Mouse (Mus musculus) spleen, embryonic (tissue): ENCODE data around the gene Fbll1.

ENCODE experiments used
- CTCF ChIA-PET: fragments of 350-600 bp; sonication (Branson Sonifier 250); formaldehyde crosslinking; loops from one replicate; lab custom pipeline; 2022; lab: Charles Lee

The Fbll1 gene

GRCm38 (mm10) chr11:35784002-35784401 lies 14.7 kb downstream of the Fbll1 start:
- CTCF ChIA-PET = interaction anchor here (0.6 kb wide), 1 partner anchor 1784 kb away, joined by 5 read pairs; no protein-coding TSS in a partner anchor

- CTCF ChIA-PET = no interaction called here
Measured at GRCm38 (mm10) chr11:35783038-35783437, 15.6 kb downstream of the Fbll1 start.

- CTCF ChIA-PET = no interaction called here
Measured at GRCm38 (mm10) chr11:35782444-35782843, 16.2 kb downstream of the Fbll1 start.

DNA sequence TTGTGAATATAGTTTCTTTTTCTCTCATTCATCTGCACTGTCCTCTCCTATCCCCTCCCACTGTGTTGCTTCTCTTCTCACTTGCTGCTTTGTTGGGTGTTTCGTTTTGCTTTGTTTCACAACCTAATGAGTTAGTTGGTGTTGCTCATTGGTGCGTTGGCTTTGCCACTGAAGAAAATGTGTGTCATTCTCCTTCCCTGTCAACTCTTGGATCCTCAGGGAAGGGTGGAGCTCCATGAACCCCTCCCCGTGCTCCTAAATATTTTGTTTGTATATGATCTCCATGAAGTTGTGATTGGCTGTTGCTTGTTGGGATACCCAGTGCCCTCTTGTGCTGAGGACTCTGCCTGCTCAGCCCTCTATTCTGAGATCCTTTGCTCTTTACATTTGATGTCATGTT lies 18.3 kb downstream of the Fbll1 start:
- CTCF ChIA-PET = no interaction called here

DNA sequence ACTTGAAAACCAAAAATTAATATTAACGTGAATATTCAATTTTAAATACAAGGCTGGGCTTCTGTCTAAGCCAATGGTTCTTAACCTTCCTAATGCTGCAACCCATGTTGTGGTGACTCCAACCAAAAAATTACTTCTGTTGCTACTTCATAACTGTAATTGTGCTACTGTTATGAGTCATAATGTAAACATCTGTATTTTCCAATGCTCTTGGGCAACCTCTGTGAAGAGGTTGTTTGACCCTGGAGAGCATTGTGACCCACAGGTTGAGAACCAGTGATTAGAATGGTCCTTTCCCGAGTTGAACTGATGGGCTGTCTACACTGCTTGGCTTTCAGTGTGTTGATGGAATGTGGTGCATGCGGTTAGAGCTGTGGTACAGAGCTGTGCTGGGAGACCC lies 22.2 kb downstream of the Fbll1 start:
- CTCF ChIA-PET = no interaction called here

DNA sequence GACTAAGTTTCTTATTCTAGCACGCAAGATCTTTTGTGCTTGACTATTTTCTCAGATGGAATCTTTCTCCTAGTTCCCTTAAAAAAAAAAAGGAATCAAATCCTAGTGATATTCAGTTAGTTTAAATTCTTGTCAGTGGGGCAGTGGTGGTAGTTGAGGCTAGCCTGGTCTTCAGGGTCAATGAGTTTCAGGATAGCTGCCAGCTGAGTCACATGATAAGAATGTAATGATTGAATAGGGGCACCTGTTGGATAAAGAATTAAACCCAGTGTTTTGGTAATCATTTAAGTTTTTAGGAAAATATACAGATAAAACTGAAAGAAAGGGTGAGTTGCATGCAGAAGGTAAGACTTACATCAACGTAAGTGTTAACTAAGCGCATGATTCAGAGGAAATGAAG lies 23.1 kb downstream of the Fbll1 start:
- CTCF ChIA-PET = no interaction called here

DNA sequence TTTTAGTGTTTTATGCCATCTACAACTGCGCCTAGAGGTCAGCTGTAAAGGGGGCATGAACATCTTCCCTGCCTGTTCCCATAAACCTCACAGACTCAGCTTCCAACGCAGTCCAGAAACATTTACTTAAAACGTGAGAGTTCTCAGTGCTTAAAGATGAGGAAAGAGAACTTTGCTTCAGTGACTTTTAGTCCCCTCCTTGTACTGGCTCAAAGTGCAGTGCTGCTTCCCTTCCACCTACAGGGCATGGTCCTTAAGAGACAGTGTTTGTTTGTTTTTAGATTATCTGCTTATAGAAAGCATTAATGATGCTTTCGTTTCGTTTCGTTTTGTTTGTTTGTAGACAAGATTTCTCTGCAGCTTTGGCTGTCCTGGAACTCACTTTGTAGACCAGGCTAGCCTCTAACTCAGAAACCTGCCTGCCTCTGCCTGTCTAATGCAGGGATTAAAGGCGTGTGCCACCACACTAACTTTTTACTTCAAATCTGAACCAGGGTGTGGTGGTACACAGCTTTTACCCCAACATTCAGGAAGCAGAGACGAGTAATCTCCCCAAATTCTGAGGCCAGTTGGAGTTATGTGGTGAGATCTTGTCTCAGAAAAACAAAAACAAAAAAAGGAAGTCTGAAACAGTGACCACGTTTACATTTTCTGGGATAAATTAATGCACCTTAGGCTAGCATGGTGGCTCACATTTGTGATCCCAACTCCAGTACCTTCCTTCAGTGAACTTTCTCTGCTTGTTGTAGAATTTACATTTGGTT lies 27.8 kb downstream of the Fbll1 start:
- CTCF ChIA-PET = no interaction called here

DNA sequence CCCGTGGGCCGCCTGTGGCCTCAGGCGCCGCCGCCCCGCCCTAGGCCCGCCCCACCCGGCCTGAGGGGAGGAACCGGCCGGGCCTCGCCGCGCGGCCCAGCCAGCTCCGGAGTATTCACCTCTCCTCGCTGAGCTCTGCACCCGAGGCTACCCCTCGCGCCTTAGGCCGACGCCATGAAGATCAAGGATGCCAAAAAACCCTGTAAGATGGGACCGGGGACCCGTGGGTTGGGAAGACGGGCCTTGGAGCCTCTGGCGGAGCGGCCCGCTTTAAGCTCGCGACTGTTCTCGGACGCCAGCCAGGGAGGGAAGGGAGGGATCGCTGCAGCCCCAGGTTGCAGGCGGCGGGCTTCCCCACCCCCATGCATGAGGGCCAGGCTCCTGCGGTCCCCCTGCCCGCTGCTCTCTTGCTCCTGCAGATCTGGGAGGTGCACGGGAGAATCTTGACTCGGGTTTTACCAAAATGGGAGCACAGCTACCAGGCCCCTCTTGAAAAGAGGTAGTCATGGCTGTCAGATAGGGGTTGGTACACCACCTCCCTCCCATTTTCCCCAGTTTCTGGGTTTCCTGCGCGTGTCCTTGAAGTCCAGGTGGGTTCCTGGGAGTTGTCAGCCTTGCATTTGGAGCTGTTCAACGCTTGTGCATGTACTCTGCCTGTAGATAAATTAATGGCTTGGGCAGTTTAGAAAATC lies 28.8 kb downstream of the Fbll1 start:
- CTCF ChIA-PET = interaction anchor here (0.6 kb wide), 1 partner anchor 1713 kb away, joined by 5 read pairs; no protein-coding TSS in a partner anchor

- CTCF ChIA-PET = interaction anchor here (0.6 kb wide), 1 partner anchor 1712 kb away, joined by 5 read pairs; no protein-coding TSS in a partner anchor
Measured at GRCm38 (mm10) chr11:35769188-35769745, 29.4 kb downstream of the Fbll1 start, which contains the start of gene Pank3. Gene Pank3, plus strand, starts transcription at chr11:35769484.

DNA sequence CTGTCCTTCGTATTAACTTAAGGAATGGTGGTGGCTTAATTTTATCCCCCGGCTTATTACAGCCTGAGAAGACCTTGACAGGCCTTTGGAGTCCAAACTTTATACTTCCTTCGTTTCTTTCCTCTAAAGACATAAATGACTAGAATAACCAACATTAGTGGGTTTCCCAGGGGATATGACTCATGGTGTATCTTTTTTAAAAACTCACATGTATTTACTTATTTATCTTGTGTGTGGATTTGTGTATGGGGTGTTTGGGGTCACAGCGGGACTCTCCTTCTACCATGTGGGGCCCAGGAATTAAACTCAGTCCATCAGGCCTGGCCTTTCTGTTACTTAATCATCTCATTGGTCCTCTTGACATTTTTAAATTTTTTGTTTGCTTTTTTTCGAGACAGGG lies 31.8 kb downstream of the Fbll1 start:
- CTCF ChIA-PET = no interaction called here

DNA sequence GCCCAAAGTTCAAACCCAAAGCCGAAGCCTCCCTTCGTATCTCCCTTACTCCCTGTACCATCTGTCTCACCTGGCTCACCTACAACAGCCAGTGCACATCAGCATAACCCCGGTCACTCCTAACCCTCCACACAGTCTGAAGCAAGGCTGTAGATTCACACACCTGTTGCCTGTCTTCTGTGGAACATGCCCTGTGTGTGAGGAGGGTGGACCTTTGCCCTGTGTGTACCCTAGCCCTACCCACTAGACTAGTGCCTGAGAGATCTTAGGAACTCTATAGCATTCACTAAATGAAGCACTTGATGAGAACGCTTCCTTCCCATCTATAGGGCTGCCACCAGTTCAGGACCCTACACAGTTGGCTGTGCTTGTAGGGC lies 38.1 kb downstream of the Fbll1 start:
- CTCF ChIA-PET = no interaction called here

- CTCF ChIA-PET = no interaction called here
Measured at GRCm38 (mm10) chr11:35760001-35760626, 38.6 kb downstream of the Fbll1 start.

DNA sequence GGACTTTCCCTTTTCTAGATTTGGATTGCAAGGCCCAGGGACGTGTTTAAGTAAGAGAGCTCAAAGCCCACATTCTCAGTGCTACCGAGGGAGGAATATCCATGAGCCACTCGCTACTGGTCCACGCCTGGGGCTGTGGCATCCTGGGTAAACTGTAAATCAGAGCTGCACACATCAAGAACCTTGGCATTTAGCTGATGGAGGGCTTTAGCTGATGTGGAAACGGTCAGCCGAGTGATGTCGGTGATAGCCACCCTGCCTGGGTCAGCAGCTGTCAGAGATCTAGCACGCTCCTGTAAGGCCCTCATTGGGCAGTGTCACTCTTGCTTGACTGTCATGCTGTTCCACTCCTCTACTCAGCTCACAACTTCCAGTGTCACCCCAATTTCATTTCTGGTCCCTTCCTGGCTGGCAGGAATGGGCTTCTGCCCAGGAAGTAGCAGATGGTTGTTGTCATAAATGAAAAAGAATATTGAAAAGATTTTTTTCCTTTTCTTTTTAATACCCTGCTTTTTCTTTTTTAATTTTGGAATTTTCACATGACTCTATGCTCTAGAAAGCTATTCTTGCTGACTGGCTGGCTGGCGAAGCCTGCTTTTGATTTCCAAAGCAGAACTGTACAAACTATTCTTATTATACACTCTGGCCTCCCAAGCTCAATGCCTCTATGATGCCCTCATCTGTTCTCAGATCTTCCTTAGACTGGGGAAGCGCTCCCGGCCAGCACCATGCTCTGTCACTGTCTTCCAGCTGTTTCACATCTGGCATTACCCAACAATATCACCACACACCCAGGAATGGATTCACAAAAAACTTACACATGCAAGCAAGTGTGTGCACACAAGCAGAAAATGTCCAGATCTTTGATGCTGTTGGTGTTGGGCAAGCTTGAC lies 42.0 kb downstream of the Fbll1 start:
- CTCF ChIA-PET = no interaction called here

- CTCF ChIA-PET = no interaction called here
Measured at GRCm38 (mm10) chr11:35755546-35755945, 43.1 kb downstream of the Fbll1 start.

DNA sequence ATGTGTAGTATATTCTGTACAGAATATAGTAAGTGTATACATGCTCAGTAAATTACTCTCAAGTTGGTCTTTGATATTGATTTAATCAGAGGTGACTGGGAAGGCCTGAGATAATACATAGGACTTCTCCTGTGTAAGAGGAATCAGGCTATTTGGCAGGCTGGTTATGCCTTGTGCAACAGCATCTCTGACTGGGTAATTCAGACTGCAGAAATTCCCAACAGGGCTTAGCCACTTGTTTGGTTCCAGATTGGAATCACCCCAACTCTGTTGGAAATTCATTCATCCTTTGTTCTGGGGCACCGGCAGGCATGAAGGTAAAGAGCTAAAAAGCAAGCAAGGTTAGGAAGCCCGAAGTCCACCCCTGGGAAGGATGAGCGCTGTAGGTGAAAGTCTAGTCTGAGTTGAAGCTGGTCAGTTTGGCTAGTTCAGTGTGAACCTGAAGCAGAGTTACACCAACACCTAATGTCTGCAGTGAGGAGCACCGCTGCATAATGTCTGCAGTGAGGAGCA lies 43.7 kb downstream of the Fbll1 start:
- CTCF ChIA-PET = no interaction called here

DNA sequence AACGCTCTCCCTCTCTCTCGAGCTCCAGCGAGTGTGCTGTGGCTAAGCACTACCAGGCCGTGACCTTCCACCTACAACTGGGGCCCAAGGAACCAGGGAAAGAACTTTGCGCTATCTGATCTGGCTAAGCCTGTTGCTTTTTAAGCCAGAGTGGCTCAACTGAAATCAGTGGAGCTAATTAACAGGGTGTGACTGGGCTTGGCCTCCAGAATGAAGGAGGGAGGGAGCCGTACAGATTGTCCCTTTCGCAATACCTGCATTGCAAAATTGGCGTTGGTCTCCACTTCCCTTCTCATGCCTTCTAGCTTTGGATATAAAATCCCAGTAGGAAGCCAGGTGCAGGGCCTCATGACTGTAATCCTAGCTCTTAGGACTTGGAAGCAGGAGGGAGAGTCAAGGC lies 48.1 kb downstream of the Fbll1 start:
- CTCF ChIA-PET = no interaction called here
